Mouse (Mus musculus) cerebellum, adult 11 months (tissue): ENCODE data around the gene Vmn1r49.
"Not testable (repeated sequence)": the region's sequence is repeated elsewhere in the genome, so short reads cannot be mapped to it uniquely, and the experiment has no call there.

Source experiments
- DNase-seq: peaks from one replicate; pipeline ENCODE4 v3.0.0; 2022

Vmn1r49 gene

DNA sequence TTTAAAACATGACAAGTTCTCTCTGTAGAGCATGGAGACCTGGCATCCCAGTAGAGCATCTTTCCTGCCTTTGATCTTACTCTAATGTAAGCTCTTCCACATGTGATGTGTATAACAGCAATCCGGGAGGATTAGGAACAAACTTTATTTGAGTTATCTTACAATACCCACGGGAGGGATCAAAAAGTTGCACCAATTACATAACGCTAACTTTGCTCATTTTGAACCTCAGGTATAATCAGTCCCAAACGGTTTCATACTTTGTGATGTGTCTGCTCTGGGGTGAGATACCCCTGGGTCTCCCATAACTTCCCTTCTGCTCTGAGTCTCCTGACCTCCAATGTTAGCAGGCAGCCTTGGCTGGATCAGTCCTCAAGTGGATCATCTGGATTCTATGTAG lies at the start of gene Vmn1r49:
Gene Vmn1r49 (minus strand): TSS at position 101 of the 400 bp plus-strand sequence.
- DNase-seq: no peak

GRCm38 (mm10) chr6:90122296-90122695 lies 44.0 kb upstream of the Vmn1r49 start, which contains the start of gene Vmn1r51:
Gene Vmn1r51, plus strand, starts transcription at chr6:90122596.
- not testable (repeated sequence) for DNase-seq

GRCm38 (mm10) chr6:90101130-90101529 lies 22.8 kb upstream of the Vmn1r49 start, which contains the start of gene Vmn1r50:
Gene Vmn1r50, plus strand, starts transcription at chr6:90101430.
- no peak for DNase-seq

GRCm38 (mm10) chr6:90100566-90100965 lies 22.3 kb upstream of the Vmn1r49 start:
- no peak for DNase-seq

DNA sequence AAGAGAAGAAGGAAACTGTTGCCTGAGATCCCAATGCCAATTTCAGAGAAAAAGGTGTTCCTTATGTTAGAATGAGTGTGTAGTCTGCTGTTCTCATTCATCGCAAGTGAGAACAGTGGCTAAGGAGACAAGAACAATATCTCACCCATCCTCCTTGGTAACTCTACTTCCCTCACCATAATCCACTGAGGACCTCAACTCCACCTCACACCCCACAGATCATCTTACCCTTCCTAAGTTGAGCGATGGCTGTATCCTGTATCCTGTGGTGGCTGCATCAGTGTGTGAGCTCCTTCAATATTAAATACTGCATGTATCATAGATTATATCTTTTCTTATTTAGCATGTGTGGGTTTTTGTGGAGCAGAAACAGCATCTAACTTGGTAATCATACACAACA lies 41.6 kb downstream of the Vmn1r49 start, which contains the start of gene Vmn1r48:
Gene Vmn1r48 (minus strand): TSS at position 101 of the 400 bp plus-strand sequence.
- DNase-seq: not testable (repeated sequence)
